Mouse (Mus musculus) urinary bladder, postnatal 14 days (tissue): Measurements from ENCODE around the gene Tcf7l2.

ENCODE experiments used
- DNase-seq: peaks from one replicate; pipeline ENCODE4 v3.0.0; 2021; ENCODE audit warnings: low spot score

The Tcf7l2 gene

GRCm38 (mm10) chr19:55741439-55741928 lies at the start of gene Tcf7l2:
Tcf7l2 (plus strand) TSS chr19:55741820.
- DNase-seq: peak; percentile 92

GRCm38 (mm10) chr19:55694651-55695050 lies 47.0 kb upstream of the Tcf7l2 start:
- DNase-seq: no peak

DNA sequence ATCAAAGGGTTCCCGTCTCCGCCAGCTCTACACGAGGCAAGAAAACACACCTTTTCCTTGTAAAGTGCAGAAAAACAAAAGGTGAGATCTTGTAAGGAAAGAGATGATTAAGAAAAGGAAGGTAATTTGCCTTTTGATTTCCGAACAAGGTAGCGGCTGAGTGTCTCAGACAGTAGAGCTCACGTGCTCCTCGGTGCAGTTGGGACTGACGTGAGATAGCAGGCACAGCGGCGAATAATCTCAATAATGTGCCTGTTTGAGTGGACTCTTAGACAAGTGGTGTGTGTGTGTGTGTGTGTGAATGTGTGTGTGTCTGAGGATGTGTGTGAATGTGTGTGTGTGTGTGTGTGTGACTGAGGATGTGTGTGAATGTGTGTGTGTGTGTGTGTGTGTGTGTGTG lies 46.2 kb upstream of the Tcf7l2 start:
- no peak for DNase-seq

GRCm38 (mm10) chr19:55698892-55699291 lies 42.7 kb upstream of the Tcf7l2 start:
- DNase-seq: no peak

DNA sequence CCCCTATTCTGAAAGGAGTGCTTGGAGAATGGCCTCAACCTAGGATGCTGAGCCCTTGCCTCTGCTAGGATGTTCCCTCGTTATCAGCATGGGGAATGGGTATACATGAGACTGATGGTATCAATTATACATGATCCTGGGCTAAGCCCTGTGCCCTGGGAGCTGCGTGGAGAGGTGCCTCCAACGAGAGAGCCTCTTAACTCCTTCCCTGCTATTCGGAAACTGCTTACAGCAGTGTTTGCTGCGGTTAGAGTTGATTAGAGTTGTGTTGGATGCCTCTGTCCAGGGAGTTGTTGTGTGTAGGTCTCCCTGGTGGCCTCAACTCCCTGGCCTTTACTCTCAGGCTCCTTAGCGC lies 41.4 kb upstream of the Tcf7l2 start:
- DNase-seq: no peak

DNA sequence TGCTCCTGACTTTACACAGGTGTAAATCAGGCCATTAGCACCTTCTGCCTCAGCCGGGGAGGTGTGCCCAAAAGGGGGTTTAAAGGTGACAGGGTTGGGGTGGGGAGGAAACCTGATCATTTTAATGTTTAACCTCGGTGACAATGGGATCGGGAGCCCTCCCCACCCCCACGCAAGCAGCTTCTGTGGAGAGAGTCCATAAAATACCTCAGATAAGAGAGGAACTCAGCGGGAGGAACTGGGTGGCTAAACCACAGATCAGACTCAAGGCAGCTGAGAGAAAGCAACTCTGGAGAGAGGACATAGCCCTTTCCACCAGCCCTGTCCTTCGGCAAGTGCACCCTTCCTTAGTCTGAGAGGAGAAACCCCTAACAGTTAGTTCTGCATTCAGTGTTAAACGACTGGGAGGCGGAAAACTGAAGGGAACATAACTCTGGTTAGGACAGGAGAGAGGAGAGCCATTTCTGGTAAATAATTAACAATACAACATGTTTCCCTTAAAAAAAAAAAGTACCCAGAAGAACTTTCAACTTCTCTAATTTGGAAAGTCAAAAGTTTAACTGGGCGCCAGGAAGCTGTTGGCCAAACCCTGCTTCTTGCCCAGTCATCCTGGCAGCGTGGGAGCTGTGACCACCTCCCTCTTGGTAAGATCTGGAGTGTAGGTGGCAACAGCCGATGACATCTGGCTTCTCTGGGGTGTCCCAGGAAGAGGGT lies 40.9 kb upstream of the Tcf7l2 start:
- peak; percentile 7 for DNase-seq

- no peak for DNase-seq
Observed at GRCm38 (mm10) chr19:55701283-55701633, 40.4 kb upstream of the Tcf7l2 start.

- DNase-seq: no peak
Observed at GRCm38 (mm10) chr19:55702081-55702480, 39.5 kb upstream of the Tcf7l2 start.

- no peak for DNase-seq
Observed at GRCm38 (mm10) chr19:55702716-55703115, 38.9 kb upstream of the Tcf7l2 start.

GRCm38 (mm10) chr19:55704071-55704470 lies 37.5 kb upstream of the Tcf7l2 start:
- DNase-seq: no peak

- no peak for DNase-seq
Observed at GRCm38 (mm10) chr19:55706300-55706699, 35.3 kb upstream of the Tcf7l2 start.

DNA sequence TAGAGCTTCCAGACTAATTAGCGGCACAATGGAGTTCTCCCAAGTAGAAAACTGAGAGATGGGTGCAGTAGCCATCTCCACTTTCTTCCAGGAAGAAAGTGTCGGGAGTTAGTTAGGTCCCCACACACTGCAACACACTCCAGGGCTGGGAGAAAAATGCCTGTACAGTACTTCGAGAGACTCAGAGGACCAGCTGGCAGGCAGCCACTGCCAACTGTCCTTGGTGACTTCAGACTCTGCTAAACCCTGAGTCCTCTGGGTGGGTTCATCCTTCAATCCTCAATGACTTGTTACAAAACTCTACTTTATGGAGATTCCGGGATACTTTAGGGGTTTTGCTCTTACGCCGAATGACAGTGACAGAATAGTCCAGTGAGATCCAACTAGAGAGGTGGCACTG lies 34.8 kb upstream of the Tcf7l2 start:
- no peak for DNase-seq

- no peak for DNase-seq
Observed at GRCm38 (mm10) chr19:55708031-55708554, 33.5 kb upstream of the Tcf7l2 start.

DNA sequence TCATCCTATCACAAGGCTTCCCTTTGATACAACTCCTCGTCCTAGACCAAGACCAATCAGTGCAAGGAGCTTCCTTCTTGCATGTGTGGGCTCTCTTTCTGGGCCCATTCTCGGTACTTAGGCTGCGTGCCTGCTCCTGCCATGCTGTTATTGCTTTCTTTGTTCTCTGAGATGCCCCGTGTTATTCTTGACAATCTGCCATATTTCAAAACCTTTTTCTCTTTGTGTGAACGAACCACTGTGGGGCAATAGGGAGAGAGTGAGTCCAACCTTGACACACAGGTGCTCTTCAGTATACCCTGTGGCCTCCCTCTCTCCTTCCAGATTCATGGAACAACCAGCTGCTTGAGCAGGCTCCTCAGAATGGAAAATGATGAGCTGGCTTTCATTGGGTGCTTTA lies 30.8 kb upstream of the Tcf7l2 start:
- no peak for DNase-seq

DNA sequence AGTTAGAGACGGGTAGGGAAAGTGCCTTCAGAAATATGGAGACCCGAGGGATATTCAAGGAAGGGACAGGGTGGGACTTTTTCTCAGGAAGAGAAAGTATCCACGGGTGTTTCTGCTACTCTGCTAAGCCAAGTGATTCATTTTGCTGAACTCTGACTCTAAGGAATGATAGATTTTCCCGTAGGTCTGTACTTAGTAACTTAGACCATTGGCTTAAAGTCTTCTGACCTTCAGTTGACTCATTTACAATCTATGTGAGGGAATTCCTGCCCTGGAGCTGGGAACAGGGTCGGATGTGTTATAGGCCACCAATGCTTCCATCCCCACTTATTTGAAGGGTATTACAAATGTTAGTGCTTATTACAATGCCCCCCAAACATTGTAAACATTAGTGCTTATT lies 29.9 kb upstream of the Tcf7l2 start:
- DNase-seq: no peak

GRCm38 (mm10) chr19:55712678-55713077 lies 28.9 kb upstream of the Tcf7l2 start:
- no peak for DNase-seq

DNA sequence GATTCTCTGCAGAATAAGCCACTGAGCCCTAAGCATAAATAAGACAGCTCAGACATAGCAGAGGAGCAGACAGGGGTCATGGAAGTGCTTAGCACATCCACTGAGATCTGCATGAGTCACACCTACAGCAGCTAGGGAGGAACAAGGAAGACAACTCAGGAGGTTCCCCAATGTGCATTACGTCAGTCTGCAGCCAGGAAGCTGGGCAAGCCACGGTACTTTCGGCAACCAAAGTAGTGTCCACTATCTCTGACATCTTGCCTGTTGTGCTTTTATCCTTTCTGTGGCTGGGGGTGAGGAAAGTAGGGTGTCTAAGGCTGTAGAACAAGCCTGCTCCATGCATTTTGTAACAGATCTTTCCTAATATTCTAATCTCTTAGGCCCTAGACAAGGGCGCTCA lies 27.6 kb upstream of the Tcf7l2 start:
- peak; percentile 30 for DNase-seq

DNA sequence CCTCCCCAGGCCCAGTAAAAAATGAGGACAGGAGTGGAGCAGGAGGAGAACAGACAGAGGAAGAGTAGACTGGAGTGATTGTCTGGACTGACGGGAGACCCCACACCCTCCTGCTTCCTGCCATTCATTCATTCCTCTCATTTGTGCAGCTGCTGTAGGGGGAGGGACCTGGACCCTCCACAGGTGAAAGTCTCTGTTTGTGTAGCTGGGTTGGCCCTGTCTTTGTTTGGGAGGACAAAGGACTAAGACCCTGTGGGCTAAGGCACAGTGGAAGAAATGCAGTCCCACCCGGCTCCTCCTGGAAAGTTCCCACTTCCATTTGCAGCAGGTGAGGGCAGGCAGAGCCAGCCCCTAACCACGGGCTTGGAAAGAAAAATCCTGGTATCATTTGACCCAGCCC lies 27.0 kb upstream of the Tcf7l2 start:
- DNase-seq: no peak

GRCm38 (mm10) chr19:55719083-55719482 lies 22.5 kb upstream of the Tcf7l2 start:
- DNase-seq: no peak

DNA sequence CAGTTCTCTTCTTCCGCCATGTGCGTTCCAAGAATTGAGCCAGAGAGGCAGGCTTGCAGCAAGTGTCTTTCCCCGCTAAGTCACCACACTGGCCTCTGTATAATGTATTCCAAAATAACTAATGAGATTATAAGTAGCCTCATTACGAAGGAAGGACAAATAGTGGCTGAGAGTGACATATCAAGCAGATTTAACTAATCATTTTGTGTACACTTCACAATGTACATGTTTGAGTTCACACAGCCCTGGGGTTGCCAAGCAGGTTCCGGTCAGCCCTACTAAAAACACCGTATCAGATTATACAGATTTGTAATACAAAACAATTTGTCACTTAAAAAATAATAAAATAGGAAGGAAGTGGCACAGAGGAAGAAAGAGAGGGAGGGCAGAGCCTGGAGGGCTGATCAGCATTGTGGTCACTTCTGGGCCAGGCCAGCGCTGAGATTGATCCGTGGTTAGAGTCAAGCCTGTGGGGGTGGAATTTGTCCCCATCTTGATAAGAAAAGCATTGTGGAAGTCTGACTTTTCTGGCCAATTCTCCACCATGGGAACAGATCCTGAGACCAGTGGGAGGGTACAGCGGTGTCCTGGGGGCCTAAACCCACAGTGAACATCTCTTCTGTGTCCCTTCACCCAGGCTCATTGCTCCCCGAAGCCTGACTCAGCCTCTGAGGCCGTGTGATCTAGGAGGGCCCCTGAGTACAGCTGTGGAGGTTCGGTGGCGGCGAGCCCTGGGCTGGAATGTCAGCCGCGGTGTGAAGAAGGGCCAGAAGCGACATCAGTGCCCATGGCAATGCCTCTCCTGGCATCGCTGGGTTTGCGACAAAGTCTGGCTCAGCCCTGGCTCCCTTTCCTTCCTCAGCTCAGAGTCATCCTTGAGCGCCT lies 21.9 kb upstream of the Tcf7l2 start:
- DNase-seq: no peak

DNA sequence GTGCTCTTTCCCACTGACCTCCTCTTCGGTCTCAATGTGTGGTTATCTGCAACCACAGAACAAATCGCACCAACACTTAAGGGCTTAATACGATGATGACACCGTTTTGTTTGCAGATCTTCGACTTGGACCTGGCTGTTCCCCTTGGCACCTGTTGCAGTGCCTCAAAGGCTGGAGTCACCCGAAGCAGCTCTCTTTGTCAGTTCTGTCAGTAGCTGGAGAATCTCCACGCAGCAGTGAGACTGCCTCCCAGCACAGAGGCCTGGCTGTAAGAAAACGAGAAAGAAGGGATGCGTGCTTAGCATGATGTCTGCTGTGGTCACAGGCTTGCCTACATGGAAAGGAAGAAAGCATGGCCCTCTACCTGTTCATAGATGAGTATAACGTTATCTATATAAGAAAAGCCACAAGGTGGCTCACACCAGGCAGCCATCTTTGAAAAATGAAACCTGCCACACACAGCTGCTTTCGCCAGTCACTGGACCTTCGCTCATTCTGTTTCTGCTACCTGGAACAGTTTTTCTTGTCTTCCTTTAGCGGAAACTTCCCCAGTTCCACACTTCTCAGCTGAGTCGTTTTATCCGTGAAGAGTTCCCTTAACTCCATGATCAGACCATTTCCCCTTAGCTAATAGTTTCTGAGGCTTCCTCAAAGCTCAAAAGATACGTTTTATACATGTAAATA lies 21.1 kb upstream of the Tcf7l2 start:
- DNase-seq: no peak

- no peak for DNase-seq
Observed at GRCm38 (mm10) chr19:55722376-55722775, 19.2 kb upstream of the Tcf7l2 start.

DNA sequence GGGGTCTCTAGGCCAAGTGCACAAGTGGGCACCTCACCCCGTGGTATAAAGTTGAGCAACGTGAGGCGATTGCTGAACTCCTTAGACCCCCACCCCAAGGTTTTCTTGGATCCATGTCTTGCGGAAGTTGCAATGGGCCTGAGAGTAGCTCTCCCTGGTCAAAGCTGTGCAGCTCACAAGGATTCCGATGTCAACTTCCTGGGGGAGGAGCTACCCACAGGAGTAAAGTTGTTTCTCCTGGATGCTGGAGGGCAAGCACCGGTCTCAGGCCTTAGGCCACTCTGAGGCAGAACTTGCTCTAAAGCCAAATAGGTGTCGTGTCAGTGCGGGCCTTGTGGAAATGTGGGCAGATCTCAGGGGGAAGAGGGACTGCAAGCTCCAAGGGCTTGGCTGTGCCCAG lies 12.2 kb upstream of the Tcf7l2 start:
- DNase-seq: no peak
